Mouse (Mus musculus): ENCODE measurements around the gene Prf1.

DNA sequence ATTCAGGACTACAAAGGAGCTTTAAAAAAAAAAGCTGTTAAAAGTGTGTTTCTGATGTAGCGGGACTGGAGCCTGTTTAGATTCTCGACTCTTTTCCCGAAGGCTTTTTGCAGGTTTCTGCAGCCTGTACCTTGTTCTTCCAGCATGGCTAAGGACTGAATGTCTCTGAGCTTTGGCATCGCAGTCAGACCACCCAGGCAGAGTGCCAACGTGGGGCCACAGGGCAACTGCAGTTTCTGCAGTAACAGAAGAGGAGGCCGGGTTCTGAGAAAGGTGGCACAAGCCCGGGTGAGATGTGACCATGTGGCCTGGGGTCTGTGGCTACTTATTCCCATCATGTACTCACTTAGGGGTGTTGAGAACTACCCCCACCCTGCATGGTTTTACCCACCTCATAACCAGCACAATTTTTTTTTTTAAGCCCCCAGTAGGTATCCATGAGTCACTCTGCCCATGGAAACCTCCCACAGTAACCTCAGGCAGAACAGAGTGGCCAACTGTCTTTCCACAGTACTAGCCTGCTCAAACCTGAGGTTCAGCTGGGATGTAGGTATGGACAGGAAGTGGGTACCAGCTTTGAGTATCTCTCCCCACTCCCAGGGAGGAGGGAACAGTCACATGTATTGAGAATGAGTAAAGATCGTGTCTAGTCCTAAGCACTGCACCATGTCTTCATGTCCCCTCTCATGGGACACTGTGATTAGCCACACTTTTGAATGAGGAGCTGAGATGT is 754 bp upstream of the Prf1 start:
- TF ChIP-seq CTCF (IDR thresholded peaks at IDR 0.05; ENCODE audit: control insufficient read depth, insufficient read depth, insufficient read length) (no peak), USF1 (IDR thresholded peaks at IDR 0.05; ENCODE audit: low read depth) (no peak)
